Mouse (Mus musculus) lung, postnatal 0 days (tissue): ENCODE measurements around the gene Cept1.

ENCODE experiments used
- CTCF ChIP-seq: IDR thresholded peaks from 2 replicates; pipeline ENCODE4 v1.5.1; 2016; ENCODE audit warnings: antibody characterized with exemption, mild to moderate bottlenecking
- EP300 ChIP-seq: IDR thresholded peaks from 2 replicates; pipeline ENCODE4 v1.6.1; 2016; ENCODE audit warnings: antibody characterized with exemption, mild to moderate bottlenecking, control low read depth

GRCm38 (mm10) chr3:106492723-106493122 is 54.9 kb downstream of the Cept1 start:
- TF ChIP-seq EP300 (no peak), CTCF (no peak)
